Mouse (Mus musculus) brain, embryonic 14.5 days (tissue): ENCODE measurements around the gene Gsdma.

Experiments used
- CTCF ChIP-seq: fragments of 200-500 bp; IDR thresholded peaks from 2 replicates; pipeline ENCODE4 v1.5.1; 2012; ENCODE audit warnings: inconsistent platforms, mild to moderate bottlenecking, moderate library complexity, borderline replicate concordance; ENCODE audit not compliant: insufficient read depth, insufficient read length; ENCODE audit errors: extremely low read depth
- POLR2A ChIP-seq: fragments of 200-500 bp; IDR thresholded peaks from 2 replicates; pipeline ENCODE4 v1.6.1; 2012; ENCODE audit warnings: mild to moderate bottlenecking, inconsistent platforms, borderline replicate concordance; ENCODE audit not compliant: poor library complexity, insufficient read depth, insufficient read length, severe bottlenecking; ENCODE audit errors: extremely low read depth

- TF ChIP-seq CTCF (no peak), POLR2A (no peak)
Observed at GRCm38 (mm10) chr11:98646459-98646858, 17.7 kb upstream of the Gsdma start, which contains the start of gene Gsdma2.
